Mouse (Mus musculus) heart, embryonic 13.5 days (tissue): ENCODE results near the gene Wdr76. TPM values are rescaled to one million over a fixed set of nuclear protein-coding genes. Genes with fewer than 3 reads are reported as not detected.
"Not testable (repeated sequence)": the region's sequence is repeated elsewhere in the genome, so short reads cannot be mapped to it uniquely, and the experiment has no call there.

ENCODE experiments used
- ATAC-seq: fragments of 200-750 bp; cut with Nextera tagmentation; 2 replicates; pipeline ENCODE4 v1.8.0; 2017; ENCODE audit warnings: moderate TSS enrichment; ENCODE audit not compliant: insufficient number of reproducible peaks, low FRiP score, low TSS enrichment; ENCODE audit errors: extremely low read depth
- H3K27ac ChIP-seq: fragments of 300-500 bp; sonication (generic); replicated peaks from 2 replicates; pipeline ENCODE4 v1.5.1; 2015; ENCODE audit warnings: moderate library complexity, mild to moderate bottlenecking, inconsistent platforms
- H3K27me3 ChIP-seq: fragments of 300-500 bp; sonication (generic); replicated peaks from 2 replicates; pipeline ENCODE4 v1.6.1; 2015; ENCODE audit warnings: mild to moderate bottlenecking, inconsistent platforms
- H3K36me3 ChIP-seq: fragments of 300-500 bp; sonication (generic); 2 replicates; pipeline ENCODE4 v1.6.1; 2015; ENCODE audit warnings: mild to moderate bottlenecking, inconsistent platforms
- H3K4me1 ChIP-seq: fragments of 300-500 bp; sonication (generic); 2 replicates; pipeline ENCODE4 v1.6.1; 2015; ENCODE audit warnings: inconsistent platforms
- H3K4me2 ChIP-seq: fragments of 300-500 bp; sonication (generic); 2 replicates; pipeline ENCODE4 v1.6.1; 2015; ENCODE audit warnings: inconsistent platforms, mild to moderate bottlenecking, moderate library complexity
- H3K4me3 ChIP-seq: fragments of 300-500 bp; sonication (generic); 2 replicates; pipeline ENCODE4 v1.5.1; 2015; ENCODE audit warnings: moderate library complexity, mild to moderate bottlenecking, inconsistent platforms
- H3K9ac ChIP-seq: fragments of 300-500 bp; sonication (generic); 2 replicates; pipeline ENCODE4 v1.6.1; 2015; ENCODE audit warnings: inconsistent platforms, mild to moderate bottlenecking, moderate library complexity
- H3K9me3 ChIP-seq: fragments of 300-500 bp; sonication (generic); 2 replicates; pipeline ENCODE4 v1.6.1; 2016; ENCODE audit warnings: inconsistent platforms
- WGBS: fragments of 180-500 bp; shearing (Covaris S2); methylation state at CpG from one replicate; pipeline ENCODE4 v1.1.7; 2015; ENCODE audit warnings: mixed read lengths; 5-methylcytosine and 5-hydroxymethylcytosine counted together
- polyA plus RNA-seq: library from polyadenylated mRNA; unstranded; fragments of >200 nt; fragmentation: Nextera tagmentation; extraction: Ambion mirVana; gene quantifications from 2 replicates; pipeline ENCODE4 v1.2.1, GENCODE M21; 2015

The Wdr76 gene
- polyA plus RNA-seq, 1 experiment from 2014 or later, result 5.1 TPM

- 94% methylated on average over 3 of the region's 3 CpGs for WGBS
- not testable (repeated sequence) for H3K4me3 ChIP-seq, H3K9ac ChIP-seq, H3K9me3 ChIP-seq, H3K4me2 ChIP-seq, H3K27me3 ChIP-seq, H3K27ac ChIP-seq, H3K4me1 ChIP-seq, ATAC-seq
- peaks cover 59% of the 10 kb centered on the region for H3K36me3 ChIP-seq
These were observed 16.3 kb downstream of the Wdr76 start for GRCm38 (mm10) chr2:121522830-121523229.

- H3K36me3 ChIP-seq, result peaks cover 46% of the 10 kb centered on the region
- no peaks in the 10 kb centered on the region for H3K4me1 ChIP-seq
- no peak overlapping the region for H3K4me3 ChIP-seq
- no peak overlapping the region for H3K4me2 ChIP-seq
- no peak for ATAC-seq
- H3K27ac ChIP-seq, result no peak overlapping the region
- no peaks in the 10 kb centered on the region for H3K9me3 ChIP-seq
- no peak overlapping the region for H3K9ac ChIP-seq
- 88% methylated on average over 2 of the region's 2 CpGs for WGBS
- no peaks in the 10 kb centered on the region for H3K27me3 ChIP-seq
These were observed 18.5 kb downstream of the Wdr76 start for GRCm38 (mm10) chr2:121525056-121525455.

- no peak overlapping the region for H3K9ac ChIP-seq
- WGBS, result 90% methylated on average over 3 of the region's 3 CpGs
- H3K27me3 ChIP-seq, result no peaks in the 10 kb centered on the region
- H3K4me2 ChIP-seq, result no peak overlapping the region
- no peak for ATAC-seq
- H3K9me3 ChIP-seq, result no peaks in the 10 kb centered on the region
- H3K36me3 ChIP-seq, result peaks cover 86% of the 10 kb centered on the region
- no peak overlapping the region for H3K27ac ChIP-seq
- H3K4me3 ChIP-seq, result no peak overlapping the region
- peaks cover 12% of the 10 kb centered on the region for H3K4me1 ChIP-seq
These were observed 38.3 kb downstream of the Wdr76 start for GRCm38 (mm10) chr2:121544829-121545228.

GRCm38 (mm10) chr2:121549630-121550029, 43.1 kb downstream of the Wdr76 start:
- H3K36me3 ChIP-seq, result peaks cover 42% of the 10 kb centered on the region
- no peak for ATAC-seq
- peak overlapping the region; percentile 67 for H3K4me2 ChIP-seq
- no peaks in the 10 kb centered on the region for H3K9me3 ChIP-seq
- H3K4me1 ChIP-seq, result peaks cover 28% of the 10 kb centered on the region
- peak overlapping the region; percentile 94 for H3K27ac ChIP-seq
- 71% methylated on average over 6 of the region's 6 CpGs for WGBS
- H3K27me3 ChIP-seq, result no peaks in the 10 kb centered on the region
- peak overlapping the region; percentile 67 for H3K9ac ChIP-seq
- H3K4me3 ChIP-seq, result peak overlapping the region; percentile 48

- H3K9ac ChIP-seq, result peak overlapping the region; percentile 82
- H3K9me3 ChIP-seq, result no peaks in the 10 kb centered on the region
- no peaks in the 10 kb centered on the region for H3K27me3 ChIP-seq
- H3K36me3 ChIP-seq, result peaks cover 27% of the 10 kb centered on the region
- peak overlapping the region; percentile 67 for H3K4me2 ChIP-seq
- H3K4me1 ChIP-seq, result peaks cover 28% of the 10 kb centered on the region
- WGBS, result 24% methylated on average over 8 of the region's 8 CpGs
- H3K4me3 ChIP-seq, result peak overlapping the region; percentile 48
- peak overlapping the region; percentile 94 for H3K27ac ChIP-seq
- ATAC-seq, result peak; percentile 71; the same call in 1 of the 2 replicates
These were observed 44.7 kb downstream of the Wdr76 start for GRCm38 (mm10) chr2:121551271-121551670.

GRCm38 (mm10) chr2:121563117-121563516, 56.6 kb downstream of the Wdr76 start:
- no peak overlapping the region for H3K4me3 ChIP-seq
- no peak overlapping the region for H3K4me2 ChIP-seq
- peaks cover 13% of the 10 kb centered on the region; the same call in 1 of the 2 replicates for H3K4me1 ChIP-seq
- no peaks in the 10 kb centered on the region for H3K9me3 ChIP-seq
- H3K27ac ChIP-seq, result no peak overlapping the region
- no peaks in the 10 kb centered on the region for H3K36me3 ChIP-seq
- WGBS, result 36% methylated on average over 3 of the region's 3 CpGs
- no peaks in the 10 kb centered on the region for H3K27me3 ChIP-seq
- no peak overlapping the region for H3K9ac ChIP-seq
- ATAC-seq, result no peak

GRCm38 (mm10) chr2:121565911-121566310, 59.4 kb downstream of the Wdr76 start:
- ATAC-seq, result no peak

GRCm38 (mm10) chr2:121570049-121570448, 63.5 kb downstream of the Wdr76 start:
- 75% methylated on average over 3 of the region's 3 CpGs for WGBS

More at GRCm38 (mm10) chr2:121565911-121566310, 59.4 kb downstream of the Wdr76 start:
- no peak overlapping the region for H3K4me2 ChIP-seq
- no peak overlapping the region for H3K27ac ChIP-seq
- 0 out of 2 replicates have a peak, but pooled peaks cover 5% of the 10 kb centered on the region for H3K27me3 ChIP-seq
- H3K9ac ChIP-seq, result no peak overlapping the region
- peaks cover 22% of the 10 kb centered on the region for H3K4me1 ChIP-seq
- H3K4me3 ChIP-seq, result no peak overlapping the region
- no peaks in the 10 kb centered on the region for H3K36me3 ChIP-seq
- H3K9me3 ChIP-seq, result no peaks in the 10 kb centered on the region
- WGBS, result 63% methylated on average over 5 of the region's 5 CpGs

GRCm38 (mm10) chr2:121570999-121571655, 64.6 kb downstream of the Wdr76 start:
- no peak for ATAC-seq
- H3K36me3 ChIP-seq, result no peaks in the 10 kb centered on the region
- H3K27ac ChIP-seq, result peak overlapping the region; percentile 28; the same call in 1 of the 2 replicates
- H3K9ac ChIP-seq, result no peak overlapping the region
- H3K27me3 ChIP-seq, result peaks cover 5% of the 10 kb centered on the region; the same call in 1 of the 2 replicates
- no peaks in the 10 kb centered on the region for H3K9me3 ChIP-seq
- no peak overlapping the region for H3K4me3 ChIP-seq
- H3K4me1 ChIP-seq, result peaks cover 42% of the 10 kb centered on the region
- 44% methylated on average over 8 of the region's 8 CpGs for WGBS
- H3K4me2 ChIP-seq, result no peak overlapping the region

More at GRCm38 (mm10) chr2:121570049-121570448, 63.5 kb downstream of the Wdr76 start:
- H3K9ac ChIP-seq, result no peak overlapping the region
- no peaks in the 10 kb centered on the region for H3K9me3 ChIP-seq
- H3K27ac ChIP-seq, result no peak overlapping the region
- no peak overlapping the region for H3K4me3 ChIP-seq
- peaks cover 5% of the 10 kb centered on the region; the same call in 1 of the 2 replicates for H3K27me3 ChIP-seq
- ATAC-seq, result no peak
- no peak overlapping the region for H3K4me2 ChIP-seq
- H3K36me3 ChIP-seq, result no peaks in the 10 kb centered on the region
- peaks cover 36% of the 10 kb centered on the region for H3K4me1 ChIP-seq

- Histone ChIP-seq H3K27me3 (peaks cover 5% of the 10 kb centered on the region; the same call in 1 of the 2 replicates), H3K9ac (no peak overlapping the region), H3K36me3 (no peaks in the 10 kb centered on the region), H3K4me2 (no peak overlapping the region), H3K27ac (no peak overlapping the region), H3K4me3 (no peak overlapping the region), H3K4me1 (peaks cover 42% of the 10 kb centered on the region), H3K9me3 (no peaks in the 10 kb centered on the region)
- no peak for ATAC-seq
- WGBS, result 11% methylated on average over 7 of the region's 7 CpGs
These were observed 65.3 kb downstream of the Wdr76 start for GRCm38 (mm10) chr2:121571780-121572179.

GRCm38 (mm10) chr2:121574066-121574630, 67.6 kb downstream of the Wdr76 start:
- Histone ChIP-seq H3K27ac (no peak overlapping the region), H3K9ac (no peak overlapping the region), H3K36me3 (no peaks in the 10 kb centered on the region), H3K4me2 (no peak overlapping the region), H3K4me3 (no peak overlapping the region), H3K9me3 (no peaks in the 10 kb centered on the region), H3K27me3 (no peaks in the 10 kb centered on the region; the same call in 1 of the 2 replicates), H3K4me1 (peaks cover 42% of the 10 kb centered on the region)
- no peak for ATAC-seq
- WGBS, result 51% methylated on average over 9 of the region's 9 CpGs
